Mouse (Mus musculus) right cerebral cortex, postnatal 25 days (tissue): ENCODE results near the gene Il18r1.

Source experiments
- DNase-seq: peaks from one replicate; pipeline ENCODE4 v3.0.0; 2022

Gene Il18r1

GRCm38 (mm10) chr1:40501126-40501525, 35.8 kb downstream of the Il18r1 start:
- no peak for DNase-seq

DNA sequence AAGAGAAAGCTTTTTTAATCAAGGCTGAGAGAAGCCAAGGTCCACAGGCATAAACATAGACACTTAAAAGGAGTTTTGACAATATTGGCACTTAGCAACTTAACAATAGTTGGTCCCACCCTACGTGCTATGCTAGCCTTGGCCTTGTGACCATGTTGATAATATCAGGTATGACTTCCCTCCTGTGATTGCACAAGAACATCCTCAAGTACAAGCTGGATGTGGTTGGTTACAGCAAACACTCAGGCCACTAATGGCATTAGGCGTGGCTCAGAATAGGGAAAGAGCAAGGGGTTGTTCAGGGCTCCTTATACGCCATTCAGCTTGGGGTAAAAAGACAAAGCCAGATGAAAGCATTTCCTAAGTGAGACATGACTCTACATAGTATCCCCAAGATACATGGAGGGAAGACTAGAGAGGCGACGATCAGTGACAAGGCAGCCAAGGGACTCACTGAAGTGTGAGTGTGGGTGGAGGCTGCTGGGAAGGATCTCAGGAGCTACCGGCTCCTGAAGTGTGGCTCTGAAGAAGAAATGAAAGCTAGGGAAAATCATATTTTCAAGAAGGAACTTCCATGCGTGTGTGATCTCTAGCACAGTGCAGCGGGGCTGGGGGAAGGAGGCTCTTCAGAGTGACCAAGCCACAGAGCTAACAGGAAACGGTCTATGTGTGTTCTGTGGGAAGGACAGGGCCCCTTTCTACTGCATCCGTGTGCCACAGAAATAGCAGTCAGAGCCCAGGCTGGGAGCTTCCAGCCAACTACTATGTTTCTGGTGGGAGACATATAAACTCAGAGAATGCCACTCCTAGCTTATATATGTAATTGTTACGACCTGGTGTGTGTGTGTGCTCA, 36.4 kb downstream of the Il18r1 start:
- no peak for DNase-seq

DNA sequence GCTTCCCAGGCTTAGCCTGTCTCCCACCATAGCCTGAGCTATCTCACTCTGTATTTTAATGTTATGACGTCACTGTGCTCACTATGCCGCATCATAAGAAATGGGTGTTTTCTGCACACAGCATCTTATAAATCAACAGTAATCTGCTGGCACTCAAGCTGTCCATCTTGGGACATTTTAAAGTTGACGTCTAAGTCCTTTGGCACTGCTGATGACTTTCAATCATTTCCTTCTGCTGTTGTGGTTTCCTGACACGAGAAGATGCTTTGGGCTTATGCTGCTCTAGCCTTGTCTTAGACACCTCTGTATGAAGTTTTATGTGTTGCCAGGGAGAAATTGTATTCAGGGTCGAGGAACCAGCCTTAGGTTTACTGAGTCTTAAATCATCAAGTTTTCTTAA, 39.2 kb downstream of the Il18r1 start:
- DNase-seq = no peak

DNA sequence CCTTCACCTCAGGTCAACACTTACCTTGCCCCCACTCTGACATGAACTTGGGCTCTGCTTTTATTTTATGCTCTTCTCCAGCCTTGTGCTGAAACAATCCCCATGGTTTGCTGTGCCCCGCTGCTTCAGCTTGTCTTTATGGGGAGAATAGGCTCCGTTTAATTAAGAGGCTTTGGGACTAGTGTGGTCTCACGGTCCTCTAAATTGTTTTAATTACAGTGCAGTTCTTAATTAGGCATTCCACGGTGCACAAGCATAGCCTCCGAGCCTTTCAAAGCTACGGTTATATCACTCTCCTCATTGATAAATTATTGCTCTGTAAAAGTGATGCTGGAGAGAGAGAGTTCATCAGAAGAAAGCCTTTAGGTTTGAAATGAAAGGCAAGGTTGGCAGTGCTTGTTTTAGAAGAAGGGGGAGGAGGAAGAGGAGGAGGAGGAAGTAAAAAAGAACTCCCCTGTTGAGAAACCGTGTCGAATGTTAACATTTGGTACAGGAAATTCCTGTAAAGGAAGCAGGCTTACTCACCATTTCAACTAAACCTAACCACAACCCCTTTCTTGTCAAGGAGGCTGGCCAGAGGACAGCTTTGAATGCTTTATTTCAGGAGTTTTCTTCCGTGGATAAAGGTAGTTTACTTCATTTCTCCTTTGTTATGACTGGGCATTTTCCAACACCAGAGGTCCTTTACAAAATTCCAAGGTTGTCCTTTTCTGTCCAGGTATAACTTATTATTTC, 49.7 kb downstream of the Il18r1 start, which contains the start of gene Il18rap:
TSS of gene Il18rap (plus strand) at position 512 of the 735 bp plus-strand sequence.
- DNase-seq = no peak

DNA sequence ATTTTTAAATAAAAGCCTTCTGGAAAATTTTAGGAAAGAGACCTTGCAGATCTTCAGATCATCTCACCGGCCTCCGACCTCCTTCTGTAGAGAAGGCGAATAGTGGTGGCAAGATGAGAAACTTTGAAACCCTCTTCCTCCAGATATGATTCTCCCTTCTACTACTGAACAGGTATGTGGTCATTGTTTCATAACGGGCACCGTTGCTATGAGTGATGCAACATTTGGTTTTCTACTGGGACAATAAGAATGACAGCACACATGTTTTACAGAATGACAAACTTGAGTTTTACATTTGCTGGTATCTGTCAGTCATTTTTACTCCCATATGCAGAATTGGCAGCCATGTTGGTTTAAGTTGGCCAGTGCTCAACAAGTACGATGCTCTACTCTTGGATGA, 51.0 kb downstream of the Il18r1 start:
- DNase-seq = no peak

- DNase-seq = no peak
Measured at GRCm38 (mm10) chr1:40522918-40523317, 57.6 kb downstream of the Il18r1 start.

DNA sequence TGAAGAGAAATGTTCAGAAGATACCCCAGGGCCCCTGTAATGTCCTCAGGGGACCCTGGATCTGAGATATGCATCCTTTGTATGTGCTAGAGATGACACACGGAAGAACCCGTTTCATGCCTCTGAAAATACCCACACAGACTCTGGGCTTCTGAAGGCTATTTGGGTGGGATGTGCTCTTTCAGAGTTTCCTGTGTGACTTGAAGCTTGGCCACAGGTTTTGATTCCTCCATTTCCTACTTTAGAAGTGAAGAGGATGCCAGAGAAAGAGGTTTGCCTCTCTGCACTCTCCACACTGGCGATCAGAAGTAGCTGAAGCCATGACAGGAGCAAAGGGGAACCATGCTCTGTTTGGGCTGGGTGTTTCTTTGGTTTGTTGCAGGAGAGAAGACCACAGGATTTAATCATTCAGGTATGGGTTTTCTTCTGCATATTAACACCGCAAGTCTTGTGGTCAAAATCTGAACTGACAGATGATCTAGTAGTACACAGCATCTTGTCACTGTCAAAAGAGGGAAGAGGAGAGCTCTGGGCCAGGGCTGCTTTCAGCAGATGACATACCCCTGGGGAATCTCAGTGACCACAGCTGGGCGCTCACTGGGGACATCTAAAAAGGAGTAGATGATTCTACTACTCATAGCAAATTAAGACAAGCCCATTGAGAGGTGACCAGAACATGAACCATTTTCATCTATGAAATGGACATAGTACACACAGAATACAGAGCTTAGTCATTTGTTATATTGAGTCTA, 58.8 kb downstream of the Il18r1 start:
- DNase-seq = no peak

GRCm38 (mm10) chr1:40529287-40529686, 63.9 kb downstream of the Il18r1 start:
- DNase-seq = no peak

- DNase-seq = no peak
Measured at GRCm38 (mm10) chr1:40537577-40537976, 72.2 kb downstream of the Il18r1 start.

GRCm38 (mm10) chr1:40544650-40545049, 79.3 kb downstream of the Il18r1 start:
- peak; percentile 8 for DNase-seq

GRCm38 (mm10) chr1:40546645-40547044, 81.3 kb downstream of the Il18r1 start:
- DNase-seq = no peak

DNA sequence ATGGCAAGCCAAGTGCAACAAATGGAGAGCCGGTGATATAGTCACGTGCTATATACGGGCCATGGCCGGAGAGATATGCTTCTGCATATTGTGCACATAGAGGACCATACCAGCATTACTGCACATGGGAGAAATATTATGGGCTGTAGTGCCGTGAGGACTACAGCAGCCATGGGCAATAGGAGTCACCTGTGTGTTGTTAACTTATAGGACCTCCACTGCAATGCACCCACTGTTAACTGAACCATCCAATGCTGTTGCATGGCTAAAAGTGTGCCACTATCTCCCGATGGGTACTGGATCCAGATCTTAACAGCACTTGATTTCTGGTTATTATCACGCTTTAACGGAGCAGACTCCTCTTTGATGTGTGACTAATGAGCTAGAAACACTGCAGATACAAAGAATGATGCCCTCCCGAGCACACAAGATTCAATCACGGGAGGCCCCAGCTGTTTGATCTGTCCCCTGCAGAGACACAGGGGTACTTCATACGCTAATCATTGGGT, 81.8 kb downstream of the Il18r1 start:
- no peak for DNase-seq

DNA sequence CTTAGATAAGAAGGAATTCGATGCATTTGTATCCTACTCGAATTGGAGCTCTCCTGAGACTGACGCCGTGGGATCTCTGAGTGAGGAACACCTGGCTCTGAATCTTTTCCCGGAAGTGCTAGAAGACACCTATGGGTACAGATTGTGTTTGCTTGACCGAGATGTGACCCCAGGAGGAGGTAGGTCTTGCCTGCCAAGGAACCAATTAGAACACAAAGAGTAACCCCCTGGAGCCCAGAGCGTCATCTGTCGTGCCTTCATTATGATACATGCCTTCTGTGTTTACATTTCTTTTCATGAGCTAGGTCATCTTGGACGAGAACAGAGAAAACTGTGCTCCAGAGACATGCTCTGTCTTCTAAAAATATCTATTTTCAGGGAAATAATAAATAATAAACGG, 82.4 kb downstream of the Il18r1 start:
- no peak for DNase-seq
